Mouse (Mus musculus) cerebellum, adult (tissue): ENCODE results near the gene Cfap206.
"Not testable (repeated sequence)": the region's sequence is repeated elsewhere in the genome, so short reads cannot be mapped to it uniquely, and the experiment has no call there.

Source experiments
- ATAC-seq: cut with Nextera tagmentation; 2 replicates; pipeline ENCODE4 v1.9.2; 2017; ENCODE audit warnings: mild to moderate bottlenecking, moderate library complexity, mixed read lengths; ENCODE audit not compliant: insufficient number of reproducible peaks, low FRiP score, low TSS enrichment

Gene Cfap206

DNA sequence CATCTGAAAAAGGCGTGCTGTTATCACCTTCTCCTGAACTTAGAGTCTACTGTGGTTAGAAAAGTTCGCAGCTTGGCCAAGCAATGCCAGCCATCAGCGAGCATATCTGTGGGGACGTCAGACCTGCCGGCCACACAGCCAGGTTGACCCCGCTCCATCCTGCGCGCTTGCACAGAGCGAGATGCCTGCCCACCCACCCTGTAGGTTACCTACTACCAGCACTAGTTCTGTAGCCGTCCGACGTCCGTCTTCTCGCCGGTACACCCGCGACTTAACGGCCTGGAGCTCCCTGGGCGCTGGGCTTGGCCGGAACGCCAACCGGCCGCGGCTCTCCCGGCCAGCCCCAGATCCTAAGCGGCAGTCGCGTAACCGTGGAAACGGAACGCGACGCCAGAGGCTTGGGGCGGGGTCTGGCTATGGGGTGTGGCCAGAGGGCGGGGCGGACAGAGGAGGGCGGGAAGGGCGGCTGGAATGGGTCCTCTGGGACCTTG lies at the start of gene Cfap206:
Gene Cfap206, minus strand, starts transcription at position 356 of the 491 bp plus-strand sequence.
- ATAC-seq = peak; percentile 85

DNA sequence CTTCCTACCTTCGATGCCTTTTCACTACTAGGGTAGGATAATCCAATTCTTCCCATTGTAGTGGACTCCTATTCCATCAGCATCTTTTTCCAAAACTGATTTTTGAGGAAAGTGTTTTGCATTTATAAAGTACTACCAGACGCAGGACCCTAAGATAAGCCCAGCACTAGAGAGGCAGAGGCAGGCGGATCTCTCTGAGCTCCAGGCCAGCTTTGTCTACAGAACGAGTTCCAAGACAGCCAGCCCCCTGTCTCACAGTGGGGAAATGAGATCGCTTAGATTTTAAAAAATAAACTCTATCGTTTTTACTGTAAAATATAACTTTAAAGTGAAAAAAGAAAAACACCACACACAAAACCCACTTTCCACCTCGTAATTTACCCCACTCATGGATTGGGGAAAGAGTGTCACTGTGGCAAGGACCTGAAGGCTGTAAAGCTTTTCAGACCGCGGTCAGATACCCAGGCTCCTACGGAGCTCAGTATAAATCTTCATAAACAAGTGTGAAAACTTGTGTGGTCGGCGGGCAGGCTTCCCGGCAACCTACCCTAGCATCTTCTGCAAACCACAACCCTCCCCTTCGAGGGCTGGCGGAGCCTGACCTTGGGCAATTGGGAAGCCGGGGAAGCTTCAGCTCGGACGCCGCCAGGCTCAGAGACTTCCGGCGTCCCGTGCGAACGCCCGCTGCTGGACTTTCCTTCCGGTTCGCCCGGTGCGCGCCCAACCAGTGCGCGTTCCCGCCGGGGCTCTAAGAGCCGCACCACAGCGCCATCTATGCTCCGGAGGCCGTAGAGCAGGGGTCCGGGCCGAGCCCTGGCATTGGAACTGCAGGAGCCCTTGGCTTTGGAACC lies 47.9 kb upstream of the Cfap206 start, which contains the start of gene Smim8:
Gene Smim8, minus strand, starts transcription at position 747 of the 851 bp plus-strand sequence.
- ATAC-seq = peak; percentile 100

DNA sequence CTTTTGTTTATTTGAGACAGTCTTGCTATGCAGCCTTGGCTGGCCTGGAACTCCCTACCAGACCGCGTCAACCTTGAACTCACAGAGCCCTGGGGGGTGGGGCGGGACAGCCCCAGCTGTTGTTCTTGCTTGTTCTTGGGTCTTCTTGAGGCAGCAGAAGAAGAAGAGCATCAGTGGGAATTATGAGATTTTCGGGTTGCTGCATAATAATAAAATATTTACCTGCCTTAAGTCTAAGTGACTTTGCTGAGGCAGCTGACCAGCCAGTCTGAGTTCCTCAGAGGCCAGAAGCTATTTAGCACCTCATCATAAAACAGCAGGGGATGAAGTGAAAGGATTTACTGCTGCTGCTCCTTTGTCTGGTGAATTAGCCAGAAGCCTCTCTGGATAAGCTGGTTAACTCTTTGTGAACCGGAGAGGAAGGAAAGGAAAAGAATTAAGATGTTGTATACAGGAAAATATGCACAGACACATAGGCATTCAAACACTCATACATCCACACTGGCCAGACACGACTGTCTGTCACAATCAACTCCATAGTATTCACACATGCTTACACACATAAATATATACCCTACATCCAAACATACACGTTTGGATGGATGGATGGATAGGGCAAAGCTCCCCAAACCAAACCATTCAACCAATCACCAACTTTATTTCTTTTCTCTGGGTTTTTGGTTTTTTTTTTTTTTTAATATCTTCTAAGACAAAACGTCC lies 41.8 kb upstream of the Cfap206 start:
- no peak for ATAC-seq

DNA sequence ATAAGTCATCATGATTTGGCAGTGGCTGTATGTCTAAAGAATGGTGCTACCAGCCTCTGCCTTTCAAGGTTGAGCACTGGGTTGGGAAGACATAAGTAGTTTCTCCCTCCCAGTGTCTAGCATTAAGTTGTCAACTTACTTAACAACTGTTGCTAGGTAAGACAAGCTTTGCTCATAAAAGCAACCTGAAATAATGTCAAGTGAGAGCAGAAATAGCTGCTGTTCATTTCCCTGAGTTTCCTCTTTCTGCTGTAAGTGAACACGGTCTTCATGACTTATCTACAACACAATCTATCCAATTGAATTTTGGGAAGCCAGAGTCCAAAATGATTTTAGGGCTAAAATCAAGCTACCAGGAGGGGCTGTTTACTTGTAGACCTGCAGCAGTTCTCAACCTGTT lies 26.2 kb upstream of the Cfap206 start, which contains the start of gene Gm136:
Gene Gm136, minus strand, starts transcription at position 101 of the 400 bp plus-strand sequence.
- no peak for ATAC-seq

DNA sequence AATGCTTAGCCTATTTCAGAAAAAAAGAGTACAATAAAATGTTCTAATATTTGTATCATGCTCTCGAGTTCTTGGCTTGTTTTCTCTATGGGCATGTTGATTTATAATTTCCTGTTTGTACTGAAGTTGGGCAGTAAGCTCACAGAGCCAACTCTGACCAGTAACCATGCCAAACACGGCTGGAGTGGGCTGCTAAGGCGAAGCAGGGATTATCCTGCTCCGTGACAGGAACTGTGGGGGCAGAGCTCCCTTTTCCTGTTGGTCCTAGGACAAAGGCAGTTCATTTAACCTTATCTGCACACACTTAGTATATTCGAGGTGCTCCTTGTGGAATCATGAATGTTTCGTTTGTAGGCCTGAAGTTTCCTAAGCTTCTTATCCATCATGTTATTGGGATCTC lies 19.2 kb upstream of the Cfap206 start:
- no peak for ATAC-seq

DNA sequence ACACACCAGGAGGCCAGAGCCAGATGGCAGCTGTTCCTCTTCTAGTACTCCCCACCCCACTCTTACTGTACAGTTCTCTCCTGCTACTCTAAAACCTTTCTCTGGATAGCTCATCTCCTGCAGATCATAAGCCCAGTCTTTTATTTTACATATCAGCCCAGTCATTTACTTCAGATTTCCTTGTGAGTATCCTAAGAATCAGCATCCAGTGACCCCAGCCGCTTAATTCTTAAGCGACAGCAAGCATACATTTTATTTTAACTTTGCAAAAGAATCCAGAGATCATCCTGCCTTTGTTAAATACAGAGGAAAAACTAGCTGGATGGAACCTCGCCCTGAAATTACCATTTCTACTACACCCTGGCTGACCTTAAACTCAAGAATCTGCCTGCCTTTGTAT lies 4.5 kb upstream of the Cfap206 start:
- no peak for ATAC-seq

DNA sequence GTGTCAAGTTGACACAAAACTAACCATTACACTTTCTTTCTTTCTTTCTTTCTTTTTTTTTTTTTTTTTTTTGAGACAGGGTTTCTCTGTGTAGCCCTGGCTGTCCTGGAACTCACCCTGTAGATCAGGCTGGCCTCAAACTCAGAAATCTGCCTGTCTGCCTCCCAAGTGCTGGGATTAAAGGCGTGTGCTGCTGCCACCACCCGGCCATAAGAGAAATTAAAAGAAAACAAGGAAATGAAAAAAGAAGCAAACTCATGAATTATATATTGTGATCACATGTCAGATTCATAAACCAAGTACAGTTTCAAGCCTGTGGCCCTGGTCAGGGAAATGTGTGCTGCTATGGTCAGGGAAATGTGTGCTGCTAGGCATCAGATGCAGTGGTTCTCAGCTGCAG lies 3.4 kb upstream of the Cfap206 start:
- not testable (repeated sequence) for ATAC-seq

DNA sequence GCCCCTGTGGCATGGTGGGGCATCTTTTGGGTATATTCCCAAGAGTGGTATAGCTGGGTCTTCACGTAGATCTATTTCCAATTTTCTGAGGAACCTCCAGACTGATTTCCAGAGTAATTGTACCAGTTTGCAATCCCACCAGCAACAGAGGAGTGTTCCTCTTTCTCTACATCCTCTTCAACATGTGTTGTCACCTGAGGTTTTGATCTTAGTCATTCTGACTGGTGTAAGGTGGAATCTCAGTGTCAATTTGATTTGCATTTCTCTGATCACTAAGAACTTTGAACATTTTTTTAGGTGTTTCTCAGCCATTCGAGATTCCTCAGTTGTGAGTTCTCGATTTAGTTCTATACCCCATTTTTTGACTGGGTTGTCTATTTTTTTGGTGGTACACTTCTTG lies 4.3 kb downstream of the Cfap206 start:
- not testable (repeated sequence) for ATAC-seq

DNA sequence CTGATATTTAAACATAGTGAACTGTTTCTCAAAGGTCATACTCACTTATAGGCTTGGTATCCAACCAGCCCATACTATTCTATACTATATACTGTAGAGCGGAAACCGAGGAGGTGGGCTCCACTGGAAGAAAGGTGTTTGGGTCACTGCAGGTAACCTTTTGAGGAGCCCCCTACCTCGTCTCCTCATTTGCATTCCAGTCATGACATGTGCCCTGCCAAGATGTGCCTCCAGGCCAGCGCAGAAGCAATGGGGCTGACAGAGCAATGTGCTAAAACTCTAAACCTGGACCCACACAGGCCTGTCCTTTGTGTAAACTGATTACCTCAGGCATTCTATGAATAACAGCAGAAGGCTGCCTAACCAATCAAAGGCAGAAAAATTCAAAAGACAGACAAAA lies 5.7 kb downstream of the Cfap206 start:
- no peak for ATAC-seq

DNA sequence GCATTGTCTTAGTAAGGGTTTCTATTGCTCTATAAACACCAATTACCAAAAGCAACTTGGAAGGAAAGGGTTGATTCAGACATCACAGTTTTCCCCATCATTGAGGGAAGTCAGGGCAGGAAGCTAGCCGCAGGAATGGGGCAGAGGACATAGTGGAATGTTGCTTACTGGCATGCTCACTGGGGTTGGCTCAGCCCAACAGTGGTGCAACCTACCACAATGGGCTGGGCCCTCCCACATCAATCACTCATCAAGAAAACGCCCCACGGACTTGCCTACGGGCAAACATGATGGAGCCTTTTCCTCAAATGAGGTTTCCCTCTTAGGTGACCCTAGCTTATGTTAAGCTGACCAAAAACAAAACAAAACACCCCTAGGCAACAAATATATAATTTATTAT lies 6.8 kb downstream of the Cfap206 start:
- ATAC-seq = no peak

DNA sequence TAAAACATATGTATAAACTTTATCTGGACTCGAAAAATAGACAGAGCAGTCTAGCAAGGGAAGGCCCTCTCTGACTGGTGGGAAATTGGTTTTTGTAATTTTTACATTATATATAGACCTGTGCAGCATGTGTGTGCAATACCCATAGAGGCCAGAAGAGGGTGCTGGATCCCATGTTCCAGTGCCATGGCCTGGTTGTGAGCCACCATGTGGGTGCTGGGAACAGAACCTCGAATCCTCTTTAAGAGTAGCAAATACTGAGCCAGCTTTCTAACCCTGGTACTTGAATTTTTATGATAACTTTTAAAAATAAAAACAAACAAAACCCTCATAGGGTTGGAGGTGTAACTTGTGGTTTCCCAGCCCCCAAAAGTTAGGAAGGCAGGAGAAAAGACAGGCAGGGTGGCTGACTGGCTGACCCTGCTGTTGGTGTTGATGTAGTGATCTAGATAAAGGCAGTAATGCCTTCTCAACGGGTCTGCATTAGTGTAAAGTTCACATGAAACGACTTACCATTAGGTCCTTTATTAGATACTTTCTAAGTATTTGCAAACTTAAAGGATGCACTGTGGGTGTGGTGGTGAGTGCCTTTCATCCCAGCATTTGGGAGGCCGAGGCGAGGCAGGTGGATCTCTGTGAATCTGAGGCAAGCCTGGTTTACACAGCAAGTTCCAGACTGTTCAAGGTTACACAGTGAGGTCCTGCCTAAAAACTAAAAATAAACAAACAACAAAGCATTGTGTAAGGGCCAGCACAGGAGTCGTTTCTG lies 9.7 kb downstream of the Cfap206 start:
- ATAC-seq = no peak

DNA sequence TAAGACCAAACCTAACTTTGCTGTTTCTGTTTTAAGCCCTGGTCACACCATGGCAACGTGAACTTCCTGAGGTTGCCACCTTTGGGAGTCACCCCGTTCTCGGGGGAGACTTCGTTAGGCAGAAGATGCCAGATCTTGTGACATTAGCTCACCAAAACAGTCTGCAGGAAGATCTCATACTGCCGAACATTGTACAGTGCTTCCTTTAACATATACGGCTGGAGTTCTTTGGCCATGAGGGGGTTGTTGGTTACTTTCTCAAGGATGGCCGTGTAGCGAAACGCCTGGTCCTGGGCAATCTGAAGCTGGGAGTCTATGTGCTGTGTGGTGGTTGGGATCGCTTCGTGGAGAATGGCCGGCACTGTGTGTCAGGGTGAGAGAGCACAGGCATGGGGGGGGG lies 10.6 kb downstream of the Cfap206 start:
- ATAC-seq = no peak

DNA sequence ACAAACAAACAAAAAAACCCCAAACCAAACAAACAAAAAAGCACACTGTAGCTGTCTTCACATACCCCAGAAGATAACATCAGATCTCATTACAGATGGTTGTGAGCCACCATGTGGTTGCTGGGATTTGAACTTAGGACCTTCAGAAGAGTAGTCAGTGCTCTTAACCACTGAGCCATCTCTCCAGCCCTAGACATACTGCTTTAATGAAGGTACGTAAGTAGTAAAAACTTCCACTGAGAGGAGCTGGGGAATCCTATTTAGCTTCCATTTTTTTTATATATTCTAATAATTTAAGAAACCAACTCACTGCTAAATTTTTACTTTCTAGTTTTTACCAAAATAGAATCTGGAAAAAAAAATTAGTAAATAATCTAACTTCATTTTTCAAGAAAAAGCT lies 14.9 kb downstream of the Cfap206 start:
- no peak for ATAC-seq

DNA sequence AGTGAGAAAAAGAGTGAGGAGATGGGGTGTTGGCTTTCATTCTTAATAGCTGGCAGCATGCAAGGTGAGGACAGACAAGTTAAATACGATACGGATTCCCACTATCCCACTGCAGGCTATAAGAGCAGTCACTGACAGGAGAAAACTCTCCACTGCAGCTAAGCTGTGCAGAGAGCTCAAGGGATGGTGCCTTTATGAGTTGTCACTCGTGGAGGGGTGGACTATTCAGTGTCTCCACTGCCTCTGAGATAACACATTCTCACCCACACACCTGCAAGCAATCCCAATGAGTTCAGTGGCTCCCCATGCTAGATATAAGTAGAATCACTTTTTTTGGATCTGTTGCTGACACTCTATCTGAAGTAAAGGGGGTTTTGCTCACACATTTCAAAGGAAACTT lies 21.9 kb downstream of the Cfap206 start:
- ATAC-seq = no peak

DNA sequence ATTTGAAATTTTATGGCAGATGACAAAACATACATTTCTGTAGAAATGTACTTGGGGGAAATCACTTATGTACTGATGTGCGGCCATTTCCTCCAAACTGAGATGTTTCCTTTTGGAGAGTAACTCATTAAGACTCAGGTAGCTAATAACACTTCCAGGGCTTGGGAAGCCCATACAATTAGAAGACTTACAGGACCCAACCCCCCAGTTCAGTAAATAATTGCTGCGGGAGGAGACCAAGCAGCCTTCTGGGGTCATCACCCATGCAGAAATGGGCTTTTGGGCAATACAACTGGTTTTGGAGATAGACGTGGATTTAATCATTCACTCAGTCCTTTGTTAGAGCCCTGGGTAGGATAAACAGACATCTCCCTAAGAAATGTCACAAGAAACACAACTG lies 22.8 kb downstream of the Cfap206 start:
- no peak for ATAC-seq

DNA sequence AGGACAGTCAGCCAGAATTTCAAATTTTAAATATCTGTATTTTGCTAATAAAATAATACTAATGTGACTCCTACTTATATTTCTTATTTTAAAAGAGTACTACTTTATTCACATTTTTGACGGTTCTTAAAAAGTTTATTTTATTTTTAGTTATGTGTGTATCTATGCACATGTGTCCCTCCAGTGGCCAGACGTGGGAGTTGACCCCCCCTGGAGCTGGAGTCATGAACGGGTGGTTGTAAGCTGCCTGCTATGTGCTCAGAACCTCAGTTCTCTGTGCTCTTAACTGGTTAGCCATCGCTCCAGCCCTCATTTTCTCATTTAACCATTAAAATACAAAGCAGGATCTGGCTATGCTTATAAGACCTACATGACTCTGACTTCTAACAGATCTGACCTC lies 27.0 kb downstream of the Cfap206 start:
- no peak for ATAC-seq

DNA sequence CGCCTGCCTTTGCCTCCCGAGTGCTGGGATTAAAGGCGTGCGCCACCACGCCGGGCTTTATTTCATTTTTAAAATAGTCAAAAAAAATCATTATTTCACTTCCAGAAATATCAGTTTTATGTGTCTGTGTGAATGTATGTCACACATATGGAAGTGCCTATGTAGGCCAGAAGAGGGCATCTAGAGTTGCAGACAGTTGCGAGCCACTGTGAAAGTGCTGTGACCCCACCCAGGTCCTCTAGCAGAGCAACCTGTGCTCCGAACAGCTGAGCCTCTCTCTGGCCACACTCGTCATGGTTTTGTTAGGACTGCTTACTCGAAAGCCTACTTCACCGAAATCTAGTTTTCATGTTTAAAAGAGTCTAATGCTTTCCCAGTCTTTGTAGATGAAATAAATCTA lies 27.8 kb downstream of the Cfap206 start:
- ATAC-seq = no peak

DNA sequence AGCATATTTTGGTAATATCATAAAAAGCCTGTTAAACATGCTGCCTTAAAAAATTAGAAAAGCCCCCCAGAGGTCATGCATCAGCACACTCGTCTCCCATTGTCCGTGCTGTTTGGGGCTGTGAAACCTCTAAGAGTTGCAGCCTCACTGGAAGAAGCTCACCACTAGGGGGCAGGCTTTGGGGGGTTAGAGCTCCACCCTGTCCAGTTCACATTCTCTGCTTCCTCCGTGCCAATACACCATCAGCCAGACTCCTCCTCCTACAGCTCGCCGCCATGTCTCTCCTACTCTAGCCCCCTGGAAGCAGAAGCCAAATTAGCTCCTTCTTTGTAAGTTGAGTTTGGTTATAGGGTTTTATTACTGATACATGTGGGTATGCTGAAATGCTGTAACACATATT lies 28.5 kb downstream of the Cfap206 start:
- ATAC-seq = peak; percentile 49; the same call in 1 of the 2 replicates

DNA sequence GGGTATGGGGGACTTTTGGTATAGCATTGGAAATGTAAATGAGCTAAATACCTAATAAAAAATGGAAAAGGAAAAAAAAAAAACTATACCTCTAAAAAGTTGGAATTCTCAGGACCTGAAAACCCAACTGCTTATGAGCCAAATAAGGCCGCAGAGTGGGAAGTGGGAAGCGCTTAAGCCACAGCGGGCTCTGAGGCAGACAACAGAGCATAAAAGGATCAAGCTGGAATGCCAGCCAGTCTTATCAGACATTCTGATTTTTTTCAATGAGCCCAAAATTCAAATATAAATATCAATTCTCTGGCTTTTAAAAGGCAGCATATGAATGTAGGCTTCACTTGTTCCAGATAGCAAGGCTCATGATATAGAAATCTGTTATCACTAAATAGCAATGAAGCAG lies 42.0 kb downstream of the Cfap206 start:
- no peak for ATAC-seq

DNA sequence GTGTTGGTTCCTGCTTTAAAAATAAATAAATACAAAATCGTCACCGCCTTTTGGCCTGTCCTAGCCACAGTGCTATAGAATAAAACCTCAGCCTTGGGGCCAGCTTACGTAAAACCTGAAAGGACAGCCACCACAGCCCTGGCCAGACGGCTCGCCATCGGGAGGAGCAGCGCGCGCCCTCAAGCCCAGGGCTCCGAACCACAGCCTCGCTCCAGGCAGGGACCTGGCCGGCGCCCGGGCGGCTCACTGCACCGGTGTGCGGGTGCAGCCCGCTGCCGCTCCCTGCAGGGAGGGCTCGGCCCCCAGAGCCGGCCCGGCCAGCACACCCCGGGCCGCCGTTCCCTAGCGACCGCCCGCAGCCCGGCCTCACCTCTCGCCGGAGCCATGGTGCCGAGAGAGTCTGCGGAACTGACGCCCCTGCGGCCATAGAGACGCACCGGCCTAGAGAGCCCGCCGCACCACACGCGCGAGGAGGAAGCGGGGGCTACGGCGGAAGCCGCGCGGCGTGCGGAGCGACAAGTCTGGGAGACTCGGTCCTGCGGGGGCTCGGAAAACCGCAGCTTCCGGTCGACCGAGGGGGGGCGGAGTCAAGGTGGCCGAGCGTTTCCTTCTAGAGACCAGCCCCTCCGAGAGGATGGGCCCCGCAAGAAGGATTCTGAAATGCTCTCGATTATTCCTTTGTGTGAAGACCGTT lies 43.0 kb downstream of the Cfap206 start, which contains the start of gene Slc35a1:
Gene Slc35a1, minus strand, starts transcription at position 565 of the 694 bp plus-strand sequence.
- ATAC-seq = peak; percentile 98
